Mouse (Mus musculus) bone marrow, adult 2 months (tissue): Measurements from ENCODE around the gene Fam213b. TPM values are rescaled to one million over a fixed set of nuclear protein-coding genes. Genes with fewer than 3 reads are reported as not detected.

Source experiments
- H3K27ac ChIP-seq: fragments of 200-500 bp; 2 replicates; pipeline ENCODE4 v1.5.1; 2012; ENCODE audit warnings: low read depth, mild to moderate bottlenecking, control low read depth, inconsistent platforms, low read length; ENCODE audit not compliant: control insufficient read depth, poor library complexity, insufficient read depth
- H3K4me1 ChIP-seq: fragments of 200-500 bp; 2 replicates; pipeline ENCODE4 v1.6.1; 2011; ENCODE audit warnings: low read length; ENCODE audit not compliant: control insufficient read depth, insufficient read depth
- H3K4me3 ChIP-seq: fragments of 200-500 bp; replicated peaks from 2 replicates; pipeline ENCODE3; 2011; ENCODE audit warnings: mild to moderate bottlenecking, low read depth, low read length, control low read depth; ENCODE audit not compliant: control insufficient read depth
- CTCF ChIP-seq: fragments of 200-500 bp; IDR thresholded peaks from 2 replicates; pipeline ENCODE4 v1.5.1; 2011; ENCODE audit warnings: low read length, control low read depth; ENCODE audit not compliant: control insufficient read depth, insufficient read depth
- POLR2A ChIP-seq: fragments of 200-500 bp; IDR thresholded peaks from 2 replicates; pipeline ENCODE4 v1.6.1; 2011; ENCODE audit warnings: low read depth, mild to moderate bottlenecking, control low read depth, low read length, borderline replicate concordance; ENCODE audit not compliant: control insufficient read depth
- WGBS: fragments of 180-500 bp; shearing (Covaris S2); methylation state at CpG from one replicate; pipeline ENCODE4 v1.1.7; 2018; 5-methylcytosine and 5-hydroxymethylcytosine counted together
- polyA plus RNA-seq: library from polyadenylated mRNA; stranded (reverse); fragments of >200 nt; gene quantifications from 2 replicates; pipeline ENCODE4 v1.2.4, GENCODE M21; 2011; ENCODE audit warnings: low replicate concordance; ENCODE audit not compliant: missing spikeins, insufficient read depth, insufficient read length

Fam213b gene
- 16.6 and 32.5 TPM in 2 replicates for polyA plus RNA-seq

DNA sequence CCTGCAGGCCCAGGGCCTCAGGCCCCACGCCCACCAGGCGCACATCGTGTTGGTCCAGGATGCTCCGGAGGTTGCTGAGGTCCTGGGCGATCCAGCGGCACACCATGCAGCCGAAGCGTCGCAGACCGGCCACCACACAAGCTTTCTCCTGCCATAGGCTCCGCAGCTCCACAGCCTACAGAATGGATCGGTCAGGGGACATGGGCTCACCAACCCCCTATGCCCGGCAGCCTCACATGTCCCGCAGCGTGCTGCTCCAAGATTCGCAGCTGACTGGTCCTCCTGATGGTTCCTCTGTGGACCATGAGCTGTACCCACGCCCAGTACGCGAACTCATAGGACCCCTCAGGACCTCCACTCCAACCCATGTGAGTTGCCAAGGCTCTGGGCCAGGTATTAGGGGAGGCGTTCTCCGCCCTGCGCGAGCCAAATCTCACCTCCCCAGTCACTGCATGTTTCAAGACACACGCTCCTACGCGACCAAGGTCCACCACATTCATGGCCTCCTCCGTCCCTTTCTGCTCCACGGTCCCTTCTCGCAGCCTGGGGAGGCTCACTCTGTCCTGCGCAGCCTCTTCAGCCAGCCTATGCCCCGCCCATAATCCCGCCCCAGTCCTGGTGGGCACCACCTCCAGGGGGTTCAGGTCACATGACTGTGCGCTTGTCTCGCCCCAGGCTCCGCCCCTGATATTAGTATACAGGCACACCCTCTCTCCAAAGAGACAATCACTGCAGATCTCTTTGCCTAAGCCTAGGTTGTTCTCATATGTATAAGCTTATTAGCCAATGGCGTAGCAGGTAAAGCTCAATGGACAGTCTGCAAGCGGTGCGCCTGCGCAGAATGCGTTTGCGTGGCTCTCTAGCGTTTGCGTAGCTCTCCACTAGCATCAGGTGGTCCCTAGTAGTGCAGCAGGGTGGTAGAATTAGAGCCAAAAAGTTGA lies at the start of gene Fam213b:
Gene Fam213b (minus strand): TSS at position 630 of the 941 bp plus-strand sequence.
- H3K27ac ChIP-seq, result no peak within 1 kb of the TSS
- no peak for TF ChIP-seq CTCF
- peak; percentile 61; the same call in 1 of the 2 replicates for TF ChIP-seq POLR2A
- WGBS, result 6% methylated on average over 43 of the region's 43 CpGs

GRCm38 (mm10) chr4:154948066-154948939 lies 49.4 kb upstream of the Fam213b start:
- H3K4me1 ChIP-seq, result peaks cover 4% of the 10 kb centered on the region
- H3K4me3 ChIP-seq, result no peak overlapping the region
- TF ChIP-seq POLR2A (no peak), CTCF (no peak)
- WGBS, result 40% methylated on average over 14 of the region's 14 CpGs
- H3K27ac ChIP-seq, result no peak overlapping the region

More for the DNA sequence above, at the start of gene Fam213b:
- Histone ChIP-seq H3K4me1 (peaks cover 6% of the 10 kb centered on the region), H3K4me3 (peak within 1 kb of the TSS; percentile 60)

DNA sequence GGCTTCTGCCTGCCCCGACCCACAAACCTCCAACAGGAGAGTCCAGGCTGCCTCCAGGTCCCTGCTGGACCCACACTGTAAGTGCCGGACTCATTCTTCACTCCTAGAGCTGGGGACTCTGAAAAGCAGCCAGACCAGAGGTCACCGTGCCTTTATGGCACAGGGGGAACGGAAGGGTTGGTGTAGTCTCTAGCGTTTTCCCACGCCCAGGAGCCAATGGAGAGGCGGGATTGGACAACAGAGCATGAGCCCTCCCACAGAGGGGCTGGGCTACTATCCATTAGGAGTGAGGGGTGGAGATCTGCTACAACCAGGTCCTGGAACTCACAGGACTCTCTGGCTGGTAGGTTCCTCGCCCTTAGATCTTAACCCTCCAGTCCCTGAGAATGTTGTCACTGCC lies 47.4 kb upstream of the Fam213b start:
- H3K4me1 ChIP-seq, result peaks cover 4% of the 10 kb centered on the region
- WGBS, result 29% methylated on average over 8 of the region's 8 CpGs
- no peak for TF ChIP-seq POLR2A
- no peak for TF ChIP-seq CTCF
- H3K4me3 ChIP-seq, result no peak overlapping the region
- no peak overlapping the region for H3K27ac ChIP-seq

- TF ChIP-seq POLR2A (no peak), CTCF (peak; percentile 98)
- no peak overlapping the region for H3K4me3 ChIP-seq
- peaks cover 4% of the 10 kb centered on the region for H3K4me1 ChIP-seq
- peak overlapping the region; percentile 31; the same call in 1 of the 2 replicates for H3K27ac ChIP-seq
- 13% methylated on average over 2 of the region's 2 CpGs for WGBS
These were observed 45.2 kb upstream of the Fam213b start for GRCm38 (mm10) chr4:154944121-154944590.

GRCm38 (mm10) chr4:154943323-154944039 lies 44.5 kb upstream of the Fam213b start:
- H3K4me3 ChIP-seq, result no peak overlapping the region
- H3K27ac ChIP-seq, result peak overlapping the region; percentile 31
- peaks cover 6% of the 10 kb centered on the region for H3K4me1 ChIP-seq
- no peak for TF ChIP-seq POLR2A
- no peak for TF ChIP-seq CTCF
- WGBS, result 82% methylated on average over 6 of the region's 6 CpGs

- WGBS, result 66% methylated on average over 10 of the region's 10 CpGs
- peaks cover 8% of the 10 kb centered on the region for H3K4me1 ChIP-seq
- H3K27ac ChIP-seq, result no peak overlapping the region
- H3K4me3 ChIP-seq, result no peak overlapping the region
- TF ChIP-seq CTCF (no peak), POLR2A (no peak)
These were observed 43.8 kb upstream of the Fam213b start for GRCm38 (mm10) chr4:154942632-154943322.

GRCm38 (mm10) chr4:154941831-154942230 lies 42.9 kb upstream of the Fam213b start:
- Histone ChIP-seq H3K27ac (no peak overlapping the region), H3K4me3 (no peak overlapping the region), H3K4me1 (peaks cover 9% of the 10 kb centered on the region)
- TF ChIP-seq CTCF (no peak), POLR2A (no peak)
- WGBS, result 81% methylated on average over 5 of the region's 5 CpGs
